Mouse (Mus musculus) thymus, postnatal 4 days (tissue): ENCODE measurements around the gene Spaar.
"Not testable (repeated sequence)": the region's sequence is repeated elsewhere in the genome, so short reads cannot be mapped to it uniquely, and the experiment has no call there.

ENCODE experiments used
- DNase-seq: peaks from one replicate; pipeline ENCODE4 v3.0.0; 2021

Gene Spaar

GRCm38 (mm10) chr4:43729126-43729525 is 708 bp upstream of the Spaar start:
- no peak for DNase-seq

- no peak for DNase-seq
Observed at GRCm38 (mm10) chr4:43730750-43731297, 990 bp downstream of the Spaar start.

- DNase-seq: no peak
Observed at GRCm38 (mm10) chr4:43732171-43732570, 2.3 kb downstream of the Spaar start.

- DNase-seq: no peak
Observed at GRCm38 (mm10) chr4:43733186-43733585, 3.4 kb downstream of the Spaar start.

GRCm38 (mm10) chr4:43737144-43737543 is 7.3 kb downstream of the Spaar start:
- peak; percentile 0 for DNase-seq

GRCm38 (mm10) chr4:43738989-43739674 is 9.3 kb downstream of the Spaar start:
- DNase-seq: no peak

- no peak for DNase-seq
Observed at GRCm38 (mm10) chr4:43741526-43741925, 11.7 kb downstream of the Spaar start.

GRCm38 (mm10) chr4:43742637-43743036 is 12.8 kb downstream of the Spaar start:
- no peak for DNase-seq

- no peak for DNase-seq
Observed at GRCm38 (mm10) chr4:43743099-43743498, 13.3 kb downstream of the Spaar start.

GRCm38 (mm10) chr4:43745187-43745586 is 15.4 kb downstream of the Spaar start:
- no peak for DNase-seq

- DNase-seq: no peak
Observed at GRCm38 (mm10) chr4:43757213-43757612, 27.4 kb downstream of the Spaar start.

GRCm38 (mm10) chr4:43759571-43760418 is 30.0 kb downstream of the Spaar start:
- DNase-seq: no peak

- DNase-seq: peak; percentile 55
Observed at GRCm38 (mm10) chr4:43760460-43760859, 30.6 kb downstream of the Spaar start.

- DNase-seq: no peak
Observed at GRCm38 (mm10) chr4:43761336-43761735, 31.5 kb downstream of the Spaar start.

- DNase-seq: peak; percentile 56
Observed at GRCm38 (mm10) chr4:43763410-43763809, 33.6 kb downstream of the Spaar start.

GRCm38 (mm10) chr4:43768341-43768740 is 38.5 kb downstream of the Spaar start:
- no peak for DNase-seq

GRCm38 (mm10) chr4:43769374-43769773 is 39.5 kb downstream of the Spaar start:
- no peak for DNase-seq

- DNase-seq: no peak
Observed at GRCm38 (mm10) chr4:43770909-43771308, 41.1 kb downstream of the Spaar start, which contains the start of gene Olfr159. Olfr159 (minus strand) TSS chr4:43771009.

- no peak for DNase-seq
Observed at GRCm38 (mm10) chr4:43771626-43772025, 41.8 kb downstream of the Spaar start.

GRCm38 (mm10) chr4:43772304-43772703 is 42.5 kb downstream of the Spaar start:
- DNase-seq: no peak

GRCm38 (mm10) chr4:43795296-43795695 is 65.5 kb downstream of the Spaar start:
- no peak for DNase-seq

- DNase-seq: not testable (repeated sequence)
Observed at GRCm38 (mm10) chr4:43795844-43796243, 66.0 kb downstream of the Spaar start.

GRCm38 (mm10) chr4:43798936-43799335 is 69.1 kb downstream of the Spaar start:
- DNase-seq: no peak
